Mouse (Mus musculus): Measurements from ENCODE around the gene Hist2h2be. TPM values are rescaled to one million over a fixed set of nuclear protein-coding genes. Genes with fewer than 3 reads are reported as not detected.
"Not testable (repeated sequence)": the region's sequence is repeated elsewhere in the genome, so short reads cannot be mapped to it uniquely, and the experiment has no call there.

The Hist2h2be gene
- polyA plus RNA-seq, 1 experiment from 2014 or later = 6.8 TPM

DNA sequence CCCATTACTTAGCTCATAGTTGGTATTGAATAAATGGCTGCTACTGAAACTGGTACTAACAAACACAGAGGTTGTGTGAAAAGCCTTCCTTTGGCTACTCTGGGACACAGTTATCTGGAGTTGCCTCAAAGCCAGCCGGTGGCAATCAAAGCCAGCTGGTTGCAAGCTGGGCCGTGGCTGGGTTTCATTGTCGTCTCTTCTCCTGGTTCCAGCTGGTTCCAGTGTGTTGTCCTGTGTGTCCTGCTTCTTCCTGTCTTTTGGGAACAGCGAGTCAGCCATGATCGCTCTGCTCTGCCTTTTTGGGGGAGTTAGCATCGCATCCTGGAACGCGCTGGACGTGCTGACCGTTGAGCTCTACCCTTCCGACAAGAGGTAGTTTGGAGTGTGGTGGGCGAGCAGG, 27.9 kb upstream of the Hist2h2be start:
- WGBS (ENCODE audit: missing documents) = 96% methylated on average over 11 of the region's 12 CpGs
- H3K36me3 ChIP-seq (ENCODE audit: inconsistent target) = no peaks in the 10 kb centered on the region
- no peak overlapping the region for H3K4me3 ChIP-seq (ENCODE audit: inconsistent target)
- no peaks in the 10 kb centered on the region for H3K79me2 ChIP-seq (ENCODE audit: inconsistent target)
- H3K27ac ChIP-seq = no peak overlapping the region

GRCm38 (mm10) chr3:96194966-96195365, 26.0 kb upstream of the Hist2h2be start:
- no peak overlapping the region for H3K4me3 ChIP-seq (ENCODE audit: inconsistent target)
- 36% methylated on average over 10 of the region's 10 CpGs for WGBS (ENCODE audit: missing documents)
- no peaks in the 10 kb centered on the region for H3K79me2 ChIP-seq (ENCODE audit: inconsistent target)
- no peaks in the 10 kb centered on the region for H3K36me3 ChIP-seq (ENCODE audit: inconsistent target)
- H3K27ac ChIP-seq = no peak overlapping the region

DNA sequence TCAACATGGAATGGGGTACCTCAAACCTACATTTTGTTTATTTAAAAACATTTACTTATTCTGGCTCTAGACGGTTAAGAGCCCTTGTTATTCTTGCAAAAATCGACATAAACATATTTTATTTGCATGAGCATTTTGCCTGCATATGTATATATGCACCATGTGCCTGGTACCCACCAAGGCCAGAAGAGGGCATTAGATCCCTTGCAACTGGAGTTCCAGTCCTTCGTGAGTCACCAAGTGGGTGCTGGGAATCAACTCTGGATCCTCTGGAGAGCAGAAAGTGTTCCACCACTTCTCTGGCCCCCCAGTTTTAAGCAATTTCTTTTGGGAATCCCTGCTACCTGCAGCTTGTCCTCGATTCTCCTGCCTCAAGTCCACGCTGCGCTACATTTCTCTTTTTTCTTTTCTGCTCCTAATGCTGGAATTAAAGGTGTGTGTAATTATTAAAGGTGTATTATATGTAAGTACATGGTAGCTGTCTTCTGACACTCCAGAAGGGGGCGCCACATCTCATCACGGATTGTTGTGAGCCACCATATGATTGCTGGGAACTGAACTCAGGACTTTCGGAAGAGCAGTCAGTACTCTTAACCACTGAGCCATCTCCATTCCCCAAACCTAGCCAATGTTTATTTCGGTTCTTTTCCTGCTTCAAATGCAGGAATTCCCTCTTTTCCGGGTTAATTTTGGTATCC, 25.2 kb upstream of the Hist2h2be start:
- 92% methylated on average over 11 of the region's 11 CpGs for WGBS (ENCODE audit: missing documents)
- Histone ChIP-seq H3K79me2 (ENCODE audit: inconsistent target) (no peaks in the 10 kb centered on the region), H3K27ac (no peak overlapping the region), H3K4me3 (ENCODE audit: inconsistent target) (no peak overlapping the region), H3K36me3 (ENCODE audit: inconsistent target) (no peaks in the 10 kb centered on the region)

DNA sequence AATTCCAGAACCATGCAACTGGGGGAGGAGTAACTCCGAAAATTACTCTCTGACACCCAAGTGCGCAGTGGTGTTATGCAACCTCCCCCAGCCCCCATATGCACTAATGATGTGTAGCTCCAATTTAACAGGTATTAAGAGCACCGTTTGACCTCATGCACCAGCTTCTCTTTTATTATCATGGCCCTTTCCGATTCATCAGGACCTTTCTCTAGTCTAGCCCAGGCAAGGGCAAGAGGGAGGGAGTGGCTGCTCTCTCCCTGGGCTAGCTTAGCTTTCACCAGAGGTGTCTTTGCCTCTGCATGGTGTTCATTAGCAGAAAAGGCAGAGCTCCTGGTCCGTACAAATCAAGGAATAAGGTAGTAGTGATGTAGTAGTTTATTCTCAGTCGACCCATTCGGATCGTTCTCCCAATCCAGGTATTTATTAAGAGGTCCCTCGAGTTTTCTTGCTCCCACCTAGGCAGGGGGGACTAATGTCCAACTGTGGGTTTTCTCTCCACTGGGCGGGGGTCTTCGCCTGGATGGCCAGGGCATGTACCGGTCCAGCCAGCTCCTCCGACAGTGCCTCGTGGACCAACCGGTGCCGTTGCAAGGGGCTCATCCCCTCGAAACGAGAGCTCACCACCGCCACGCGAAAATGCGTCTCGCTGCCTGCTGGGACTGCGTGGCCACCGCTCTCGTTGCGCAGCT, 24.3 kb upstream of the Hist2h2be start:
- peak overlapping the region; percentile 74 for H3K4me3 ChIP-seq (ENCODE audit: inconsistent target)
- H3K27ac ChIP-seq = peak overlapping the region; percentile 77; the same call in 1 of the 2 replicates
- 19% methylated on average over 27 of the region's 27 CpGs for WGBS (ENCODE audit: missing documents)
- H3K36me3 ChIP-seq (ENCODE audit: inconsistent target) = no peaks in the 10 kb centered on the region
- no peaks in the 10 kb centered on the region for H3K79me2 ChIP-seq (ENCODE audit: inconsistent target)

DNA sequence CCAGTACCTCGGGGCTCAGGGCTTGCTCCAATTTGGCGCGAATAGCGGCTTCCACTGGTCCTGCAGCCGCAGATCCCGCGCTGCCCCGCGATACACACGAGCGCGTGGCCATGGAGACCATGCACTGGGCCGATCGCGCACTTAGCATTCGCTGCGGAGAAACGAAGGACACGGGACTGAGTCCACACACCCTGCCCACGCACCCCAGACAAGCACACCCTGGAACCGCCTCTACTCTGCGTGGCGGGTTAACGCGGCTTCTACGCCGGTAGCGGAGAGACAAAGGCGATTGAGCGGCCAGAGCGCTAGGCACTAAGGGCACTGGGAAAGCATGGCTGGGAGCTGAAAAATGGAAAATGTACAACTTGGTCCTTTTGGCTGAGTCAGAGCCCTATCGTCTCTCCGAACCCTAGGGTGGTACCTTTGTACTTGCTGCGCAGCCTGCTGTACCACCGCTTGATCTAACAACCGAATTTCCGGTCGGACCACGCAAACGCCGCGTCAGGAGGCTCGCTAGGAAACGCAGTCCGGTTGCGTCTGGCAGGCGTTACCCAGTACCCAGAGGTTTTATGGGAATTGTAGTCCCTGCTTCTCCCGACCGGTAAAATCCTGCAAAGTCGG, 23.7 kb upstream of the Hist2h2be start:
- peak overlapping the region; percentile 74 for H3K4me3 ChIP-seq (ENCODE audit: inconsistent target)
- no peaks in the 10 kb centered on the region for H3K36me3 ChIP-seq (ENCODE audit: inconsistent target)
- peak overlapping the region; percentile 77 for H3K27ac ChIP-seq
- WGBS (ENCODE audit: missing documents) = under 1% methylated on average over 50 of the region's 50 CpGs
- no peaks in the 10 kb centered on the region for H3K79me2 ChIP-seq (ENCODE audit: inconsistent target)

DNA sequence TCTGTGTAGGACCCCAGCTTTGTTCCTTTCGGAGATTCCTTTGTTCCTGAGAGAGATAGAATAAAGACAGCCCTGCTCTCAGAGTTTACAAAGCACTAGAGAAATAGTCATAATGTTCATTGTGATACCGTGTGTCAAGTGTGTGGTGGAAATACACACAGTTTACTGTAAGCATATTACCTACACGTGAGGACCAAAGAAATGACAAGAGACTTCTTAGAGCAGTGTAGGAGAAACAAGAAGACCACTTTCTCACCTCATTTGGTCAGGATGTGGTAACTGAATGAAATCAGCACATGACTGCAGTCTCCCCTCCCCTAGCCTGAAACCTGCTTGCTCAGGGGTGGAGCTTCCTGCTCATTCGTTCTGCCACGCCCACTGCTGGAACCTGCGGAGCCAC, 22.7 kb upstream of the Hist2h2be start:
- 12% methylated on average over 3 of the region's 6 CpGs for WGBS (ENCODE audit: missing documents)
- H3K4me3 ChIP-seq (ENCODE audit: inconsistent target) = peak overlapping the region; percentile 74; the same call in 1 of the 2 replicates

GRCm38 (mm10) chr3:96198601-96199251, 22.2 kb upstream of the Hist2h2be start:
- 74% methylated on average over 3 of the region's 8 CpGs for WGBS (ENCODE audit: missing documents)
- not testable (repeated sequence) for H3K36me3 ChIP-seq (ENCODE audit: inconsistent target); H3K27ac ChIP-seq; H3K4me3 ChIP-seq (ENCODE audit: inconsistent target); H3K79me2 ChIP-seq (ENCODE audit: inconsistent target)

More for the DNA sequence above, 22.7 kb upstream of the Hist2h2be start:
- H3K36me3 ChIP-seq (ENCODE audit: inconsistent target) = no peaks in the 10 kb centered on the region
- no peaks in the 10 kb centered on the region for H3K79me2 ChIP-seq (ENCODE audit: inconsistent target)
- H3K27ac ChIP-seq = no peak overlapping the region

- Histone ChIP-seq H3K27ac (no peak overlapping the region), H3K79me2 (ENCODE audit: inconsistent target) (no peaks in the 10 kb centered on the region), H3K4me3 (ENCODE audit: inconsistent target) (no peak overlapping the region), H3K36me3 (ENCODE audit: inconsistent target) (no peaks in the 10 kb centered on the region)
- 64% methylated on average over 1 of the region's 2 CpGs for WGBS (ENCODE audit: missing documents)
Measured at GRCm38 (mm10) chr3:96199731-96200130, 21.2 kb upstream of the Hist2h2be start.

- Histone ChIP-seq H3K36me3 (ENCODE audit: inconsistent target) (no peaks in the 10 kb centered on the region), H3K27ac (no peak overlapping the region), H3K79me2 (ENCODE audit: inconsistent target) (no peaks in the 10 kb centered on the region), H3K4me3 (ENCODE audit: inconsistent target) (no peak overlapping the region)
- WGBS (ENCODE audit: missing documents) = 76% methylated on average over 3 of the region's 3 CpGs
Measured at GRCm38 (mm10) chr3:96207819-96208218, 13.1 kb upstream of the Hist2h2be start.

GRCm38 (mm10) chr3:96209242-96209641, 11.7 kb upstream of the Hist2h2be start:
- Histone ChIP-seq H3K79me2 (ENCODE audit: inconsistent target) (no peaks in the 10 kb centered on the region), H3K27ac (no peak overlapping the region), H3K4me3 (ENCODE audit: inconsistent target) (no peak overlapping the region), H3K36me3 (ENCODE audit: inconsistent target) (no peaks in the 10 kb centered on the region)
- WGBS (ENCODE audit: missing documents) = 56% methylated on average over 15 of the region's 15 CpGs

- H3K36me3 ChIP-seq (ENCODE audit: inconsistent target) = no peaks in the 10 kb centered on the region
- under 1% methylated on average over 12 of the region's 12 CpGs for WGBS (ENCODE audit: missing documents)
- H3K4me3 ChIP-seq (ENCODE audit: inconsistent target) = peak overlapping the region; percentile 74
- H3K27ac ChIP-seq = peak overlapping the region; percentile 95
- H3K79me2 ChIP-seq (ENCODE audit: inconsistent target) = peaks cover 27% of the 10 kb centered on the region
Measured at GRCm38 (mm10) chr3:96219191-96219641, 1.7 kb upstream of the Hist2h2be start.

DNA sequence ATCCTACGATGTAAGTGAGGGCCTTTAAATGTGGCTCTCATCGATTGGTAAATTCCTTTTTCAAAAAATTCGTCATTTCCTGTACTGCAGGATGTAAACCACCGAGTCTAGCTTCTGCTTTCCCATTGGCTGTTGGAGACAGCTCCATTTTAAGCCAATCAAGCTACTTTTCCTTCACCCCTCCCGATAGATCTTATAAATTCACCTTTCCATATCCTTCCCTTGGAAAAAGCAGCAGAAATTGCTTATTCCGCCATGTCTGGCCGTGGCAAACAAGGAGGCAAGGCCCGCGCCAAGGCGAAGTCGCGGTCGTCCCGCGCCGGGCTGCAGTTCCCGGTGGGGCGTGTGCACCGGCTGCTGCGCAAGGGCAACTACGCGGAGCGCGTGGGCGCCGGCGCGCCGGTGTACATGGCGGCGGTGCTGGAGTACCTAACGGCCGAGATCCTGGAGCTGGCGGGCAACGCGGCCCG, 1.2 kb upstream of the Hist2h2be start, which contains the start of the genes Bola1 and Hist2h2ab:
Bola1 (minus strand) TSS at position 49 of the 470 bp plus-strand sequence.
Hist2h2ab (plus strand) TSS at position 205 of the 470 bp plus-strand sequence.
- Histone ChIP-seq H3K36me3 (ENCODE audit: inconsistent target) (no peaks in the 10 kb centered on the region), H3K4me3 (ENCODE audit: inconsistent target) (peak within 1 kb of the TSS; percentile 74), H3K79me2 (ENCODE audit: inconsistent target) (peaks cover 31% of the 10 kb centered on the region), H3K27ac (peak within 1 kb of the TSS; percentile 95)
- 0% methylated on average over 31 of the region's 37 CpGs for WGBS (ENCODE audit: missing documents)

GRCm38 (mm10) chr3:96220131-96220764, 671 bp upstream of the Hist2h2be start:
- Histone ChIP-seq H3K27ac (peak overlapping the region; percentile 95), H3K4me3 (ENCODE audit: inconsistent target) (peak overlapping the region; percentile 74), H3K79me2 (ENCODE audit: inconsistent target) (peaks cover 37% of the 10 kb centered on the region)
- not testable (repeated sequence) for H3K36me3 ChIP-seq (ENCODE audit: inconsistent target)
- WGBS (ENCODE audit: missing documents) = under 1% methylated on average over 18 of the region's 47 CpGs

DNA sequence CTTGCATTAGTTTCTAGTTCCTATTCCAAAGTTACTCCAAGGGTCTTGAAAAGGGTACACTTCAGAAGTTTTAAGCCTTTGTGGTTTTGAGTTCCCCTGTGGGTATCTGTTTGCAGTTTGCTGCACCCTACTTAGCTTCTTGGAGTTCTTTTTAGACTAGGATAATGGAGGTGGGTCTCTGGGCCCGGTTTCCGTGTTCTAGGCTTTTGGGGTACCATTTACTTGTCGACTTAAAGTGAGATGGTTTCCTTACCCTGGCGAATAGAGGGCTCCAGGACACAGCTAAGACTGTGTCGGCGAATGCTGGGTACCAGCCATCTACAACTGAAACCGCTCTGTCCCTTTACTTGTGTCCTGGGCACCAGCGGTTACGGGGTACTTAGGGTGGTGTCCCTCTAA, 720 bp downstream of the Hist2h2be start:
- Histone ChIP-seq H3K4me3 (ENCODE audit: inconsistent target) (peak overlapping the region; percentile 58), H3K79me2 (ENCODE audit: inconsistent target) (peaks cover 46% of the 10 kb centered on the region), H3K27ac (peak overlapping the region; percentile 92), H3K36me3 (ENCODE audit: inconsistent target) (no peaks in the 10 kb centered on the region)
- WGBS (ENCODE audit: missing documents) = 10% methylated on average over 9 of the region's 9 CpGs
